Mouse (Mus musculus) hindlimb bud, embryonic 11.5 days (tissue): Measurements from ENCODE around the gene Pknox2.

Experiments
- DNase-seq: peaks from one replicate; pipeline ENCODE4 v3.0.0-alpha.2; 2012; ENCODE audit warnings: low read depth, low spot score; ENCODE audit errors: extremely low spot score

The Pknox2 gene

DNA sequence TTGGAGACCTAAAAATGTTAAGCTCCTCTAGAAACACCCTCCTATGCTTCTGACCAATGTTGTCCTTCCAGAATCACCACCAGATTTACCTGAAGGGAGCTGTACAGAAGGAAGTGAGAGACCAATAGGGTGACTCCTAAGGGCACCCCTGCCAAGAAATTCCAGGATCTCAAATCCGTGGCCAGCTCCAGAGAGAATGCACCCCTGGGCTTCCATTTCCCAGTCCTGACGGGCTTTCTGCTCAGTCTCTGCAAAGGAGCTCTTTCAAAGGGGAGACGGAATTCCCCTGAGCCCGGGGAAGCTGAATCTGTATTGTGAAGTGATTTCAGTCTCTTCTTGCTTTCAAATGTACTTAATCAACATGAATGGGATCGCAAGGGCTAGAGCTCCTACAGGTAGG, 43.4 kb downstream of the Pknox2 start:
- no peak for DNase-seq

DNA sequence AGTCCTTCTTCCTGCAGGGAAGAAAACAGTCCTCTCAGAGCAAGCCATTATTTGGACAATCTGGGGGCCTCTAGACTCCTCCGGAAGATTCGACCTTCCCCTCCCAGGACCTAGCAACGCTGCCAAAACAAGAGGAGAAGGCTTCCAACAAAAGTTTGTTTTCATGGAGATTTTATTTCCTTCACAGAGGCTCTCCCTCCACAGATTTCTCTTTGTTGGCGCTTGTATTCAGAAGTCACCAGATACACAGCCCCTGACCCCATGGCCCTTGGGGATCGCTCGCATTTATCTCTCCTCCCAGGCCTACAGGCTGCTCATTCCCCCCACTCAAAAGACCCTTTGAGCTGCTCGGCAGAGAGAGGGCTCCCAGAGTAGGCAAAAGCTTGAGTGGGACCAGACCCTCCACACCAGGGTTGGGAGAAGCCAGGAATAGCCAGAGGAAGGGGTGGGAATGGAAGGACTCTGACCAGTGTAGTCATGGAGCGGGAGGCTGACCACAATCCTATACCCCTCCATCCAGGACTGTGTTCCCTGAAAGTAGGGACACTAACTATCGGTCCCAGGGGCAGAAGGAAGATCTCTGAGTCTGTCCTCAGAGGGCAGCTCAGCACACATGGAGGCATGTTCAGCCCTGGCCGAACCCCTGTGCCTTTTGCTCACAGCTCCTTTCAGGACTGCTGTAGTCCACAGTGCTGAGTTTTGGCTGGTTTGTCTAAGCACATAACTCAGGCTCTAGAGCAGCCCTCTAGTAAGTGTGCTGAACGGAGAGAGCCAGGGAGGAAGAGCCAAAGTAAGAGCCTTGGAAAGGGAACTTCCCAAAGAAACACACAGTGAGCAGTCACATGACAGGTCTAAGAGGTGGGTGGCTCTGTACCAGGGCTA, 45.9 kb downstream of the Pknox2 start:
- DNase-seq = no peak

GRCm38 (mm10) chr9:37099595-37099994, 47.6 kb downstream of the Pknox2 start:
- no peak for DNase-seq

- no peak for DNase-seq
Measured at GRCm38 (mm10) chr9:37098600-37098999, 48.6 kb downstream of the Pknox2 start.

DNA sequence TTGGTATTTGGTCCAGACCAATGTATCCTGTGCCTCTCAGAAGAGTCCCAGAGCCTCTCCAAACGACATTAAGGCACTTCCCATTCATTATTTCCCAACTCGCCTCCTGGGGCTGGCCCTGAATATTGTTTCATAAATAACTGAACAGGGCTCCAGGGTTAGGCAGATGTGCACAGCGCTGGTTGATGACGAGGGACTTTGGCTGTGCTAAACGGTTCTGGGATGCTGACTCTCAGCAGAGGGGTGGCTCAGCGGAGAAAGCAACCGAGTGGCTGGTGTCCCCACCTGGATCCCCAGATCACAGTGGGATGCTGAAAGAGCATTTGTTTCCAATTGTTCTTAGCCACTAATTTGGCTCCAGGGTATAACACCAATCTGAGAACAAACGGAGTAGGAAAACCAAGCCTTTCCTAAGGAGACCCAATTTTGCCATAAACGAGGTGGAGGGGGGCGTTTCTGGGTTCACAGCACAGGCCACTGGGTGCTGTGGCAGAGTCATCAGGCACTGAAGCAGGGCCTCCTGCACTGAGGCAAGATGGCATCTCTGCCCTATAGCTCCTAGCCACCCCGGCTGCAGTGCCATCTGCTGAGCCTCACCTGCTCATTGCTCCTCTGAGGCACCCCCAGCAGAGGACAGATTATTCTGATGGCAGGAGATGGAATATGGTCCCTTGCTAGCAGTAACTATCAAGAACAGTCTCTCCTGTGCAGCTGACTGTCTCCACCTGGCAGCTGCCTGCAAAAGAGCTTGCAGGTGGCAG, 52.8 kb downstream of the Pknox2 start:
- DNase-seq = no peak

DNA sequence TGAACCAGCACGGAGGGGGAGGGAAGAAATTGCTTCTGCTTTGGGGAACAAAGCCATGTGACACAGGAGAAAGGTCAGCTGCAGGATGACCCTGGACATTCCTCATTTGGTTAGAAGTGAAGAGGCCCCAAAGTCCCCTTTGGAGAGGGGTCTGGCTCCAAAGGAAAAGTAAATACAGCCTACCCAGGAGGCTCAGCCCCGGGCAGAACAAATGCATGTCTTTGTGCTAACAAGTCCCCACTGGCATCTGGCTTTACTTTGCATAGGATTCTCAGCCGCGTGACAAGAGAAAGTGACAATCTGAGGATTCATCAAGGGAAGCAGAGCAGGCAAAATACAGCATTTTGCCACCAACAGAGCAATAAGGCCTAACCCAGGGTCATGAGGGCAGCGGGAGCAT, 54.1 kb downstream of the Pknox2 start:
- DNase-seq = no peak

GRCm38 (mm10) chr9:37089894-37090652, 57.1 kb downstream of the Pknox2 start:
- DNase-seq = peak; percentile 37

DNA sequence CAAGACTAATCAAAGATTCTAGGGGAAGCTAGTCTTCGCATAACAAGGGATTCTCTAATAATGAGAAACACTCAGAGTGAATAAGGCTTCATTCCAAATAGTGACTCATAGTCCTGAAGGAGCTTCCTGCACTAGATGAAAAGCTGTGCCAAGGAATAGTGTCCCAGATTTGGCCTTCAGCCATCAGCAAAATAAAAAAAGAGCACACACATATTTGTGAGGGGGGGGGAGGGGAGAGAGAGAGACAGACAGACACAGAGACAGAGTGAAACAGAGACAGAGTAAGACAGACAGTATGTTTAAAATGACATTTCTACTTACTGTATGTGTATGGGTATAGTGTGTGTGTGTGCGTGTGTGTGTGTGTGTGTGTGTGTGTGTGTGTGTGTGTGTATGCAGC, 61.8 kb downstream of the Pknox2 start:
- no peak for DNase-seq

DNA sequence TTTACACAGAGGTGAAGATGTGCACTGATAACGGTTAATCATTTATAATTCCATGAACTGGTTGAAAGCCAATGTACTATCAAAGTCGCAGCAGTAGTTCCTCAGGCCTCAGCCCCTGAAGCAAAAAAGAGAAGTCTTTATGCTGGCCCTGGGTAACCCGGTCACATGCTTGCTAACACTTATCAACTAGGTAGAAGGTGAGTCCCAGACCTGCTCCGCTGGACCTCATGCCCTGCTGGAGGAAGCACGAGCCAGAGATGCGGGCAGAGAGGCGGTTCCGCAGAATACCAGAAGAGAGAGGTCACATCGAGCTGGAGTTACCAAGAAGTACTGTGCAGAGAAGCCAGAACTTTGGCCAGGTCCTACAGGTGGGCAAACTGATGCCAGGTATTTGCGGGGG, 65.0 kb downstream of the Pknox2 start:
- DNase-seq = no peak

- DNase-seq = no peak
Measured at GRCm38 (mm10) chr9:37080309-37080708, 66.9 kb downstream of the Pknox2 start.

- DNase-seq = no peak
Measured at GRCm38 (mm10) chr9:37077063-37077418, 70.2 kb downstream of the Pknox2 start.

- no peak for DNase-seq
Measured at GRCm38 (mm10) chr9:37076386-37077062, 70.7 kb downstream of the Pknox2 start.

DNA sequence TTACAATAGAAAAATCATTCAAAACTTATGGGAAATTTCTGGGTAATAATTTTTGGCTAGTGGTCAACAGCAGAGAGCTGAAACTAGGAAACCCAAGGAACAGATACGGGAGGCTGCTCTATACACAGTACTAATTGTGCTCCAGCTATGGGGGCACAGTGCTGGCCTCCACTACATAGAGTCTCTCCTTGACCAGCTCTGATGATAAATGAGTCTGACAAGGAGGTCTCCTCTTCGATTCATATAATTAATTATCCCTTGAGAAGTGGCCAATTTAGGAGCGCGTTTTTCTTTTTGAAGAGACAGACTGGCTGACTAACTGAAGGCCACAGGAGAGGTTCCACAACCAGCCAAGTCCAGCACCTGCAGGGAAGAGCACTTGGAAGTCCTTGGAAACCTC, 71.3 kb downstream of the Pknox2 start:
- DNase-seq = no peak

DNA sequence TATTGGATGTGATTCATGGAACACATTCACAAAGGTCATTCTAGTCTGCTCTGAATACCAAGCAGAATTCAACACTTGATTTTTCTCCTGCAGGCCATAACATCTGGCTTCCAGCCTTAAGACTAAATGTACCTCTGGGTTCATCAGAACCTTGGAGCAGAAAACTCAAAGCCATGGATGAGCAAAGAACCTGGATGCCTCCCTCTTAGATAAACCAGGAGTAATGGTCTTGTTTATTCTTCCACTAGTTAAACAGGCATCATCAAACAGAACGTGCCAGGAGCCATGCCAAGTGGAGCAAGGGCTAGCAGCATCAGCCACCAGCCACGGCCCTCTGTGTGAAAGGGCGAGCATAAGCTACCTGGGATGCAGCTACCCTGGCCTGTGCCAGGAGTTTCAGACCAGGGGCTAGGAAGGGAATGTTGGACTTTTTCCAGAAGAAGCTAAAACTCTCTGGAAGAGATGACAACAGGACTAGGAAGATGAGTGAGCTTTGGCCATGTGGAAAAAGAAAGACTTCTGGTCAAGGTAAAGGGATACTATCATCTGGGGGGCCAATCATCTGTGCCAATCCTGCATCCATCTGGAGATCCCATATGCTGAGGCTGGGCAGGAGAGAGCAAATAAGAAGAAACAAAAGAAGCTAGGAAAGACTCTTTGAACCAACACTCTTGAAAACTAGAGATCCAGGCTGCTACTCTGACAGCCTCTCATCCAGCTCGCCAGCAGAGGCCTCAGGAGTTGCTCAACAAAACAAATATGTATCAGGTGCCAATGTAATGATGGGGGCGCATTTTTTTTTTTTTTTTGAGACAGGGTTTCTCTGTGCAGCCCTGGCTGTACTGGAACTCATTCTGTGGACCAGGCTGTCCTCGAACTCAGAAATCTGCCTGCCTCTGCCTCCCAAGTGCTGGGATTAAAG, 77.6 kb downstream of the Pknox2 start:
- DNase-seq = no peak

GRCm38 (mm10) chr9:37067473-37067830, 79.8 kb downstream of the Pknox2 start:
- DNase-seq = no peak

GRCm38 (mm10) chr9:37066732-37067472, 80.3 kb downstream of the Pknox2 start:
- DNase-seq = no peak

DNA sequence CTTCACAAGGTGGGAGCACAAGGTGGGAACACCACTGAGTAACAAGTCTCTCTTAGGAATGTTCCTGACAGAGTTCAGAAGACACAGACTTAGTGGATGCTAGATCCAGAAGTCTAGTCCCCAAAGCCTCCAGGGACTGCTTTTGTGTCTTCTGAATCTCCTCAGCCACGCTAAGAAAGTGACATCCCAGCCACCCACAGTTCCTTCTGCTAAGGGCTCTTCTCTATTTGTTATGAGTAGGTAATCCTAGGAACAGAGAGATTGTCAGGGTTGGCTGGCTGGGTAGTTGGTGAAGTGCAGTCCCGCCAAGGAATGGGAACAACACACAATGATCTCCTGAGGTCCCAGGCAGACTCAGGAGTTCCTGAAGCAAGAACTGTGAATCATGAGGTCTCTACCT, 85.6 kb downstream of the Pknox2 start:
- no peak for DNase-seq

DNA sequence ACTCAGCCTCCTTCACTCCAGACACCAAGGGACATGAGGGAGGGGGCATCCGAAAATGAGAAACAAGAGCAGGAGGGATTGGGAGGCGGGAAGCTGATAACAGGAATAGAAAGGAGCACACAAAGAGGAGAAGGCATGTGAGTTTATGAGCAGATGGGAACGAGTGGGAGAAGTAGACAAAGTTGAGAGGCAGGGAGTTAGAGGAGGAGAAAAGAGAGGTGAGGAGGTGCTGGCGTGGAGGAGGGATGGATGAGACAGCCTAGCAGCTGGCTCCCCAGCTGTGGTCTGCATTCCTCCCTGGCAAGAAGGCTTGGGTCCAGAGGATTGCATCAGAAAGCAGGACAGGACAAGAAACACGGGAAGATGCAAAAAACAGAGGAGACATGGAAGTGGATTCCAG, 92.5 kb downstream of the Pknox2 start:
- DNase-seq = no peak
